Mouse (Mus musculus): ENCODE measurements around the gene Csrnp1. TPM values are rescaled to one million over a fixed set of nuclear protein-coding genes. Genes with fewer than 3 reads are reported as not detected.

The Csrnp1 gene
- 10 to 100 TPM; 28.7 to 31.3 TPM for total RNA-seq (2021)
- long read RNA-seq, experiment 1, partial matches to known transcripts = 1 of 1 reads
- long read RNA-seq, experiment 1, other reads (novel, unspliced or antisense) = 0 of 1 reads
- long read RNA-seq, experiment 2, partial matches to known transcripts = 1 of 2 reads
- long read RNA-seq, experiment 2, other reads (novel, unspliced or antisense) = 1 of 2 reads

GRCm38 (mm10) chr9:119984536-119985011 is at the start of gene Csrnp1:
Gene Csrnp1 (minus strand): TSS chr9:119984658.
- H3K27ac ChIP-seq = peak within 1 kb of the TSS; percentile 96
- TF ChIP-seq CTCF (IDR thresholded peaks at IDR 0.05) = no peak
- peak within 1 kb of the TSS; percentile 82 for H3K4me3 ChIP-seq
- DNase-seq (ENCODE audit: extremely low spot score in 1 of 2, low spot score in 2 of 2) = no peak
- intact Hi-C loops (cut with DNase I) = no loop called here

- DNase-seq (ENCODE audit: extremely low spot score in 1 of 2, low spot score in 2 of 2) = no peak
- intact Hi-C loops (cut with DNase I) = no loop called here
- Histone ChIP-seq H3K4me3 (no peak overlapping the region), H3K27ac (no peak overlapping the region)
- no peak; the same call in 1 of the 2 replicates for TF ChIP-seq CTCF (IDR thresholded peaks at IDR 0.05)
These were observed 48.3 kb upstream of the Csrnp1 start for GRCm38 (mm10) chr9:120032710-120033109.

GRCm38 (mm10) chr9:120030421-120030820 is 46.0 kb upstream of the Csrnp1 start:
- Histone ChIP-seq H3K27ac (no peak overlapping the region), H3K4me3 (no peak overlapping the region)
- TF ChIP-seq CTCF (IDR thresholded peaks at IDR 0.05) = no peak
- intact Hi-C loops (cut with DNase I) = no loop called here
- DNase-seq (ENCODE audit: extremely low spot score in 1 of 2, low spot score in 2 of 2) = no peak

- TF ChIP-seq CTCF (IDR thresholded peaks at IDR 0.05) = no peak
- Histone ChIP-seq H3K27ac (no peak overlapping the region), H3K4me3 (no peak overlapping the region)
- DNase-seq (ENCODE audit: extremely low spot score in 1 of 2, low spot score in 2 of 2) = no peak
- intact Hi-C loops (cut with DNase I) = no loop called here
These were observed 45.4 kb upstream of the Csrnp1 start for GRCm38 (mm10) chr9:120029880-120030279.

GRCm38 (mm10) chr9:120027401-120028151 is 43.1 kb upstream of the Csrnp1 start:
- intact Hi-C loops (cut with DNase I) = loop anchor here (1.0 kb wide), 2 partner anchors 46 to 71 kb away; no protein-coding TSS in a partner anchor
- Histone ChIP-seq H3K4me3 (no peak overlapping the region), H3K27ac (0 out of 2 replicates have a peak overlapping the region, but pooled peaks have one; percentile 19)
- no peak for DNase-seq (ENCODE audit: extremely low spot score in 1 of 2, low spot score in 2 of 2)
- peak; percentile 66 for TF ChIP-seq CTCF (IDR thresholded peaks at IDR 0.05)

- no peak for TF ChIP-seq CTCF (IDR thresholded peaks at IDR 0.05)
- intact Hi-C loops (cut with DNase I) = no loop called here
- Histone ChIP-seq H3K27ac (no peak overlapping the region), H3K4me3 (no peak overlapping the region)
- DNase-seq (ENCODE audit: extremely low spot score in 1 of 2, low spot score in 2 of 2) = no peak
These were observed 40.2 kb upstream of the Csrnp1 start for GRCm38 (mm10) chr9:120024625-120025024.

- no peak overlapping the region for H3K27ac ChIP-seq
- TF ChIP-seq CTCF (IDR thresholded peaks at IDR 0.05) = no peak
- intact Hi-C loops (cut with DNase I) = no loop called here
- peak in 1 of 2 experiments; percentile 44 for DNase-seq (ENCODE audit: extremely low spot score in 1 of 2, low spot score in 2 of 2)
- H3K4me3 ChIP-seq = no peak overlapping the region
These were observed 39.7 kb upstream of the Csrnp1 start for GRCm38 (mm10) chr9:120024171-120024570.

GRCm38 (mm10) chr9:120023086-120023811 is 38.8 kb upstream of the Csrnp1 start, which contains the start of gene Xirp1:
Gene Xirp1 (minus strand): TSS chr9:120023598.
- H3K27ac ChIP-seq = no peak within 1 kb of the TSS
- no peak for DNase-seq (ENCODE audit: extremely low spot score in 1 of 2, low spot score in 2 of 2)
- intact Hi-C loops (cut with DNase I) = no loop called here
- no peak within 1 kb of the TSS for H3K4me3 ChIP-seq
- TF ChIP-seq CTCF (IDR thresholded peaks at IDR 0.05) = no peak

- TF ChIP-seq CTCF (IDR thresholded peaks at IDR 0.05) = no peak
- intact Hi-C loops (cut with DNase I) = no loop called here
- Histone ChIP-seq H3K27ac (no peak overlapping the region), H3K4me3 (no peak overlapping the region)
- no peak for DNase-seq (ENCODE audit: extremely low spot score in 1 of 2, low spot score in 2 of 2)
These were observed 36.7 kb upstream of the Csrnp1 start for GRCm38 (mm10) chr9:120021164-120021563.

- H3K27ac ChIP-seq = no peak overlapping the region
- peak; percentile 75 to 77 for DNase-seq (ENCODE audit: extremely low spot score in 1 of 2, low spot score in 2 of 2)
- no peak overlapping the region for H3K4me3 ChIP-seq
- peak; percentile 87 for TF ChIP-seq CTCF (IDR thresholded peaks at IDR 0.05)
- intact Hi-C loops (cut with DNase I) = loop anchor here (1.0 kb wide), 1 partner anchor 78 kb away; no protein-coding TSS in a partner anchor
These were observed 35.9 kb upstream of the Csrnp1 start for GRCm38 (mm10) chr9:120020285-120020890.

- intact Hi-C loops (cut with DNase I) = no loop called here
These were observed 32.5 kb upstream of the Csrnp1 start for GRCm38 (mm10) chr9:120016956-120017355.

More at GRCm38 (mm10) chr9:120016956-120017355, 32.5 kb upstream of the Csrnp1 start:
- no peak for DNase-seq (ENCODE audit: extremely low spot score in 1 of 2, low spot score in 2 of 2)
- Histone ChIP-seq H3K27ac (no peak overlapping the region), H3K4me3 (no peak overlapping the region)
- TF ChIP-seq CTCF (IDR thresholded peaks at IDR 0.05) = no peak
